Mouse (Mus musculus) MEL (cell line): ENCODE measurements at regions not wholly inside any gene's neighbourhood (a gene's known extent, or its start where the extent isn't known, plus 50 kb on each side); places are given as distances from the start of the nearest gene placed in this dataset.

Experiments used
- DNase-seq: peaks from one replicate; pipeline ENCODE4 v3.0.0; 2011; ENCODE audit warnings: low read depth, low spot score
- H3K27ac ChIP-seq: 2 replicates; pipeline ENCODE4 v1.5.1; 2012; ENCODE audit warnings: low read depth, mild to moderate bottlenecking, control low read depth, low read length, moderate library complexity; ENCODE audit not compliant: control insufficient read depth
- H3K27me3 ChIP-seq, 2 experiments: fragments of 150-350 bp in 1 of 2; sonication (generic) in 1 of 2; 2 replicates each; pipeline ENCODE4 v1.6.1; 2012; ENCODE audit warnings: low read length in 2 of 2, mild to moderate bottlenecking in 2 of 2, improper control_type of control experiment in 1 of 2, moderate library complexity in 1 of 2; ENCODE audit not compliant: insufficient read depth in 2 of 2, control insufficient read depth in 1 of 2
- H3K36me3 ChIP-seq, 2 experiments: 2 replicates each; pipeline ENCODE4 v1.6.1; 2012 to 2014; ENCODE audit warnings: low read length in 2 of 2, improper control_type of control experiment in 1 of 2, inconsistent platforms in 1 of 2, mild to moderate bottlenecking in 1 of 2; ENCODE audit not compliant: insufficient read depth in 2 of 2, control insufficient read depth in 1 of 2
- H3K4me1 ChIP-seq, 2 experiments: fragments of 150-350 bp in 1 of 2; sonication (generic) in 1 of 2; 2 replicates each; pipeline ENCODE4 v1.6.1; 2012; ENCODE audit warnings: low read length in 2 of 2, improper control_type of control experiment in 1 of 2, mild to moderate bottlenecking in 1 of 2; ENCODE audit not compliant: insufficient read depth in 2 of 2, control insufficient read depth in 1 of 2
- H3K4me3 ChIP-seq, 2 experiments: fragments of 150-350 bp in 1 of 2; sonication (generic) in 1 of 2; 2 replicates each; pipeline ENCODE4 v1.5.1; 2012; ENCODE audit warnings: low read depth in 2 of 2, low read length in 2 of 2, mild to moderate bottlenecking in 2 of 2, moderate library complexity in 2 of 2, control low read depth in 1 of 2, improper control_type of control experiment in 1 of 2; ENCODE audit not compliant: control insufficient read depth in 1 of 2, insufficient read depth in 1 of 2
- H3K79me2 ChIP-seq: 2 replicates; pipeline ENCODE4 v1.6.1; 2012; ENCODE audit warnings: mild to moderate bottlenecking, low read length, moderate library complexity; ENCODE audit not compliant: control insufficient read depth, poor library complexity, insufficient read depth
- H3K9ac ChIP-seq: 2 replicates; pipeline ENCODE4 v1.6.1; 2012; ENCODE audit warnings: low read depth, mild to moderate bottlenecking, control low read depth, low read length, moderate library complexity; ENCODE audit not compliant: control insufficient read depth, poor library complexity, severe bottlenecking
- H3K9me3 ChIP-seq: fragments of 150-350 bp; sonication (generic); replicated peaks from 2 replicates; pipeline ENCODE4 v1.6.1; 2012; ENCODE audit warnings: mild to moderate bottlenecking, low read length, improper control_type of control experiment, moderate library complexity; ENCODE audit not compliant: insufficient read depth
- BHLHE40 ChIP-seq: IDR thresholded peaks from 2 replicates; pipeline ENCODE4 v1.6.1; 2012; ENCODE audit warnings: low read depth, mild to moderate bottlenecking, inconsistent platforms, low read length, improper control_type of control experiment, borderline replicate concordance
- CHD2 ChIP-seq: IDR thresholded peaks from 2 replicates; pipeline ENCODE4 v1.6.1; 2011; ENCODE audit warnings: low read length, improper control_type of control experiment
- CTCF ChIP-seq, 3 experiments: IDR thresholded peaks in 2 of 3; conservative IDR thresholded peaks in 1 of 3; 2 replicates each; pipeline ENCODE4 v1.5.1; 2011 to 2012; ENCODE audit warnings: low read length in 3 of 3, low read depth in 2 of 3, mild to moderate bottlenecking in 2 of 3, improper control_type of control experiment in 1 of 3, inconsistent platforms in 1 of 3, mixed read lengths in 1 of 3, moderate library complexity in 1 of 3; ENCODE audit not compliant: control insufficient read depth in 1 of 3, insufficient read depth in 1 of 3, poor library complexity in 1 of 3, severe bottlenecking in 1 of 3
- EP300 ChIP-seq, 2 experiments: IDR thresholded peaks; 2 replicates each; pipeline ENCODE4 v1.6.1; 2011; ENCODE audit warnings: improper control_type of control experiment in 2 of 2, low read length in 2 of 2, low read depth in 1 of 2, mild to moderate bottlenecking in 1 of 2
- ETS1 ChIP-seq: IDR thresholded peaks from 2 replicates; pipeline ENCODE4 v1.6.1; 2012; ENCODE audit warnings: low read depth, mild to moderate bottlenecking, inconsistent platforms, low read length, improper control_type of control experiment, moderate library complexity
- GATA1 ChIP-seq: IDR thresholded peaks from 2 replicates; pipeline ENCODE4 v1.6.1; 2011; ENCODE audit warnings: low read depth, low read length, improper control_type of control experiment
- KAT2A ChIP-seq: conservative IDR thresholded peaks from 2 replicates; pipeline ENCODE4 v1.6.1; 2012; ENCODE audit warnings: low read depth, low read length, improper control_type of control experiment, inconsistent platforms
- MAX ChIP-seq: IDR thresholded peaks from 2 replicates; pipeline ENCODE4 v1.6.1; 2011; ENCODE audit warnings: low read length, improper control_type of control experiment
- MAZ ChIP-seq: IDR thresholded peaks from 2 replicates; pipeline ENCODE4 v1.6.1; 2012; ENCODE audit warnings: low read depth, mild to moderate bottlenecking, inconsistent platforms, low read length, improper control_type of control experiment
- MEF2A ChIP-seq: IDR thresholded peaks from 2 replicates; pipeline ENCODE4 v1.6.1; 2014; ENCODE audit warnings: low read depth, mild to moderate bottlenecking, inconsistent platforms, low read length, improper control_type of control experiment; ENCODE audit not compliant: poor library complexity, insufficient replicate concordance, severe bottlenecking; ENCODE audit errors: extremely low read depth
- MYB ChIP-seq: IDR thresholded peaks from 2 replicates; pipeline ENCODE4 v1.6.1; 2011; ENCODE audit warnings: mild to moderate bottlenecking, low read depth, low read length, improper control_type of control experiment
- MYC ChIP-seq: IDR thresholded peaks from 2 replicates; pipeline ENCODE4 v1.6.1; 2011; ENCODE audit warnings: low read depth, mild to moderate bottlenecking, low read length, improper control_type of control experiment, moderate library complexity
- TBP ChIP-seq: IDR thresholded peaks from 2 replicates; pipeline ENCODE4 v1.8.0; 2011; ENCODE audit warnings: low read depth, low read length, improper control_type of control experiment
- TCF12 ChIP-seq: IDR thresholded peaks from 2 replicates; pipeline ENCODE4 v1.6.1; 2014; ENCODE audit warnings: low read depth, mild to moderate bottlenecking, inconsistent platforms, low read length, improper control_type of control experiment, moderate library complexity
- USF1 ChIP-seq: IDR thresholded peaks from 2 replicates; pipeline ENCODE4 v1.6.1; 2014; ENCODE audit warnings: low read depth, mild to moderate bottlenecking, inconsistent platforms, low read length, improper control_type of control experiment, moderate library complexity
- ZKSCAN1 ChIP-seq: IDR thresholded peaks from 2 replicates; pipeline ENCODE4 v1.6.1; 2012; ENCODE audit warnings: low read depth, mild to moderate bottlenecking, inconsistent platforms, low read length, improper control_type of control experiment, moderate library complexity
- ZNF384 ChIP-seq: IDR thresholded peaks from 2 replicates; pipeline ENCODE4 v1.6.1; 2012; ENCODE audit warnings: low read depth, mild to moderate bottlenecking, inconsistent platforms, low read length, improper control_type of control experiment

GRCm38 (mm10) chr1:127124862-127125261, 80.0 kb upstream of the Mgat5 start:
- H3K27me3 ChIP-seq = no peaks in the 10 kb centered on the region; a peak in 1 of 4 replicates
- no peaks in the 10 kb centered on the region for H3K36me3 ChIP-seq
- no peak overlapping the region for H3K4me3 ChIP-seq
- no peaks in the 10 kb centered on the region for H3K9me3 ChIP-seq
- H3K4me1 ChIP-seq = no peaks in the 10 kb centered on the region
- H3K9ac ChIP-seq = no peak overlapping the region
- H3K27ac ChIP-seq = no peak overlapping the region
- TF ChIP-seq BHLHE40 (no peak), MAZ (no peak), USF1 (no peak), MYC (no peak), ZKSCAN1 (no peak), MYB (no peak), MEF2A (no peak)
- H3K79me2 ChIP-seq = no peaks in the 10 kb centered on the region
- DNase-seq = no peak

GRCm38 (mm10) chr1:127118019-127118418, 86.8 kb upstream of the Mgat5 start:
- DNase-seq = no peak
- Histone ChIP-seq H3K27me3 (no peaks in the 10 kb centered on the region; a peak in 2 of 4 replicates), H3K36me3 (no peaks in the 10 kb centered on the region), H3K9me3 (no peaks in the 10 kb centered on the region), H3K27ac (no peak overlapping the region), H3K4me3 (no peak overlapping the region), H3K9ac (no peak overlapping the region), H3K79me2 (no peaks in the 10 kb centered on the region), H3K4me1 (no peaks in the 10 kb centered on the region)
- TF ChIP-seq ETS1 (no peak), KAT2A (no peak), TBP (no peak), USF1 (no peak), CTCF (IDR thresholded peaks at IDR 0.05 in 2 of 3, conservative IDR thresholded peaks at IDR 0.05 in 1 of 3; ENCODE audit: control insufficient read depth in 1 of 3, insufficient read depth in 1 of 3, low read depth in 2 of 3, low read length in 3 of 3, poor library complexity in 1 of 3, severe bottlenecking in 1 of 3) (no peak), GATA1 (no peak), ZKSCAN1 (no peak), EP300 (IDR thresholded peaks at IDR 0.05; ENCODE audit: low read depth in 1 of 2, low read length in 2 of 2) (no peak), MAX (no peak), CHD2 (no peak), MEF2A (no peak), ZNF384 (no peak), TCF12 (no peak)
